Mouse (Mus musculus) spleen, postnatal 4 days (tissue): ENCODE results near the gene Fam83d.
"Not testable (repeated sequence)": the region's sequence is repeated elsewhere in the genome, so short reads cannot be mapped to it uniquely, and the experiment has no call there.

Source experiments
- DNase-seq, 2 experiments: peaks; one replicate each; pipeline ENCODE4 v3.0.0; 2022; ENCODE audit warnings: low spot score in 2 of 2

Fam83d gene

DNA sequence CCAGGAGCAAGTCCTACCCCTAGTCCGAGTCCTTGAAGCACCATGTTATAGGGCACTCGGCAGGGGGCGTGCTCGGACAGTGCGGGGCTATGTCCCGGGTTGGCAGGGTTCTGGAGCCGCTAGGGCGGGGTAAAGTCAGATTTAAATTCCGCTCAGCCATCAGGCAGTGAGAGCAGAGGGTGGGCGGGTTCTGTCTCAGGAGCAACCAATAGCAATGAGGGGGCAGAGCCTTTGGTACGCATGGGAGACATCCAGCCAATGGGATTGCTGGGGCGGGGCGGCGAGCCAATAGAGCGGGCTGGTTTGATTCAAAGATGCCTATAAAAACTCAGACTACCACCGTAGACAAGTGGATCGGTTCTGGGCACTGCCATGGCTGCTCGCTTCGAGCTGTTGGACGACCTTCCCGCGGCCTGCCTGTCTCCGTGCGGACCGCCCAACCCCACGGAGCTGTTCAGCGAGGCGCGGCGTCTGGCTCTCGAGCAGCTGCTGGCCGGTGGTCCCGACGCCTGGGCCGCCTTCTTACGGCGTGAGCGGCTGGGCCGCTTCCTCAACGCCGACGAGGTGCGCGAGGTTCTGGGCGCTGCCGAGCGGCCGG lies at the start of gene Fam83d:
Fam83d (plus strand) TSS at position 352 of the 598 bp plus-strand sequence.
- peak; percentile 96 to 97 for DNase-seq

DNA sequence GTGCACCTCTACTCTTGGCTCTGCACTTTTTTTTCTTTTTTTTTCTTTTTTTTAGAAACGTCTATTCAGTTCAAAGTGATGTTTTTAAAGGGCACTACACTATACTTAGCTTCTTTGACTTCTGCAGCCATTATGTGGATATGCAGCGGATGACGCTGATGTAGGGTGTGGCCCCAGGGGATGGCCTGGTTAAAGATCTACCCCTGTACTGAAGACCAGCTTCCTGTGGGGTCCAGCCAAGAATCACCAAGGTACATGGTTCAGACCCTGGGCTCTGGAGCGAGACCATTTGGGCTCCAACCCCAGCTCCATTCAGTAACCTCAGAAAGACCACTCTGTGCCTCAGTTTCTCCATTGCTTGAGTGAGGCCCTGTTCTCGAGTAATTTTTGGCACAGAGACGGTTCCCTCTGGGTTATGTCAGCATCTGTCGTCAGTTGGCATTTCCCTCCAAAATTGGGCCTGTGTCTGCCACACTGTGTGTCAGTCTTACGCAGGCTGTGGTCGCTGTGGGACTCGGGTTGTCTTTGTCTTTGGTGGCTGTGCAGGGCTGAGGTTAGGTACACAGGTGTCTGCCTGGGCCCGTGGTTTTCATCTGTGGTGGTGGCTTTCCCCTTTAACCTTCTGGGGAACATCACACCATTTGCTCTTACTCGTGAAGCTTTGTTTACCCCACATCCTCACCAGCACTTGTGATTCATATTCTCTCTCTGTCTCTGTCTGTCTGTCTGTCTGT lies 48.9 kb upstream of the Fam83d start:
- peak in 1 of 2 experiments; percentile 39 for DNase-seq

- no peak for DNase-seq
Observed at GRCm38 (mm10) chr2:158720715-158721370, 47.0 kb upstream of the Fam83d start.

GRCm38 (mm10) chr2:158721481-158721880 lies 46.4 kb upstream of the Fam83d start:
- DNase-seq = no peak

- DNase-seq = no peak
Observed at GRCm38 (mm10) chr2:158722135-158722534, 45.8 kb upstream of the Fam83d start.

GRCm38 (mm10) chr2:158722991-158723551 lies 44.8 kb upstream of the Fam83d start:
- peak in 1 of 2 experiments; percentile 53 for DNase-seq

GRCm38 (mm10) chr2:158723806-158724205 lies 44.1 kb upstream of the Fam83d start:
- no peak for DNase-seq

- no peak for DNase-seq
Observed at GRCm38 (mm10) chr2:158726252-158726651, 41.6 kb upstream of the Fam83d start.

GRCm38 (mm10) chr2:158728061-158728815 lies 39.7 kb upstream of the Fam83d start:
- peak in 1 of 2 experiments; percentile 60 for DNase-seq

GRCm38 (mm10) chr2:158730896-158731295 lies 37.0 kb upstream of the Fam83d start:
- DNase-seq = no peak

- no peak for DNase-seq
Observed at GRCm38 (mm10) chr2:158732521-158732920, 35.4 kb upstream of the Fam83d start.

DNA sequence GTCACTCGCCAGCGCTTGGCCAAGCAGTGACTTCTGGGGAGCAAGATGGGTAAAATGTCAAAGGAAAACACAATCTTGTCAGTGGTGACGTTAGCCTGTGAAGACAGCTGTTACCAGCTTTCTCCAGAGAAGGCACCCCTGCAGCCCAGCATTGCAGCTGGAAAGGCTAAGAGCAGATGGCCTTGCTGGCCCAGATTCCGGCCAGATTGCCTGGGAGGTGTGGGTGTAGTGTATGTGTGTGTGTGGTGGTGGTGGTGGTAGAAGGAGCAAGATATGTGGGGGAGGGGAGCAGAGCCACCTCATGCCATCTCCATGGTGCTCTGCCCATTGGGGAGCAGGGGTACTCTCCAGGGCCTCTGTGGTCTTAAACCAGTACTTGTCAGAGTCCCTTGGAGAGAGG lies 34.8 kb upstream of the Fam83d start:
- DNase-seq = no peak

GRCm38 (mm10) chr2:158733914-158734313 lies 34.0 kb upstream of the Fam83d start:
- peak; percentile 47 to 71 for DNase-seq

DNA sequence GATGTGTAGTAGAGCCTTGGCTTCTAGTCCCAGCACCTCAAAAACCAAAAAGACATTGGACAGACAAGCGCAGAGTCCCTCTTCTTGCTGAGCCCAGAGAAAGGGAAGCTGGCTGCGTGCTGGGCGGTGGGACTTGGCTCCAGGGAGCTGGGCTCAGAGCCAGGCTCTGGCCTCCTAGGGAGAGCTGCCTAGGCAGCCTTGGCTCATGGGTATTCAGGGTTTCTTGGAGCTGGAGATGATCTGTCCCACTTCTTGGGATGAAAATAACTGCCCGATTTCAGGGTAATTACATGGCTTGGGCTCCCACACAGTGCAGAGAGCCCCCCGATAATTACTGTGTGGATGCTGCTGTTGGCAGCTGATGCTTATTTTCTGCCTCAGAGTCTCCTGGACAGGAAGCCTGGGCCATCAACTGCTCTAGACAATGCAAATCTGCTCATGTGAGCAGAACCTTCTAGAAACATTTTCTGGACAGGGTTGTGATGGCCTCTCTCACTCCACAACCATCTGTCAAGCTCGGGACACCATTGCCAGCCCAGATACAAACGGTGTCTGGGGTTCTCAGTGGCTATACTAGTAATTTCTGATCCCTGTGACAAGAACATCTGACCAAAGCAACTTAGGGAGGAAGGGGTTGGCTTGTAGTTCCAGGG lies 33.3 kb upstream of the Fam83d start:
- DNase-seq = no peak

- DNase-seq = peak in 1 of 2 experiments; percentile 37
Observed at GRCm38 (mm10) chr2:158735340-158735739, 32.6 kb upstream of the Fam83d start.

DNA sequence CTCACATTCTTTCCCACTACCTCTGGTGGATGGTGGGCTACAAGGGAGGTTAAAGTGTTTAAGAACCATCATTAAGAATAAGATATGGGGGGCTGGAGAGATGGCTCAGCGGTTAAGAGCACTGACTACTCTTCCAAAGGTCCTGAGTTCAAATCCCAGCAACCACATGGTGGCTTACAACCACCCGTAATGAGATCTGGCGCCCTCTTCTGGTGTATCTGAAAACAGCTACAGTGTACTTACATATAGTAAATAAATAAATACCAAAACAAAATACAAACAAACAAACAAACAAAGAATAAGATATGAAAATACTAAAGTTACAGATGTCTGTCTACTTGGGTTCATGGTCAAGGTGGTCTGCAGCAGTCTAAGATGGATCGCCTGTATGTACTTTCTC lies 31.6 kb upstream of the Fam83d start:
- DNase-seq = not testable (repeated sequence)

DNA sequence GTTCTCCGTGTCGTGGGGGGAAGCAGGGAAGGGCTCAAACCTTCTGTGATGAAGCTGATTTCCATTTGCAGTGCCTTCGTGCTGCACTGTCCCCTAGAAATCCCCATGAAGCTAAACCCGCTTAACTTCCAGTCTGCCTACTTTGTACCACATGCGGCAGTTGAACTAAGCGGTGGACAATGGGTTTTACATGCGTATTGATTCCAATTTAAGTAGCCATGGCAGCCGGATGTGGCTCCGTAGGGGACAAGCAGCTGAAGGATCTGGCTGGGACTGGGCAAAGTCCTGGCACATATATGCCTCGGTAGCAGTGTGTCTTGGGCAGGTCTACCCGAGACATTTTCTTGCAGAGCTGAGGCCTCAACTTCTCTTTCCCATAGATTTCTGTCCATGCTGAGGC lies 29.3 kb upstream of the Fam83d start:
- no peak for DNase-seq

DNA sequence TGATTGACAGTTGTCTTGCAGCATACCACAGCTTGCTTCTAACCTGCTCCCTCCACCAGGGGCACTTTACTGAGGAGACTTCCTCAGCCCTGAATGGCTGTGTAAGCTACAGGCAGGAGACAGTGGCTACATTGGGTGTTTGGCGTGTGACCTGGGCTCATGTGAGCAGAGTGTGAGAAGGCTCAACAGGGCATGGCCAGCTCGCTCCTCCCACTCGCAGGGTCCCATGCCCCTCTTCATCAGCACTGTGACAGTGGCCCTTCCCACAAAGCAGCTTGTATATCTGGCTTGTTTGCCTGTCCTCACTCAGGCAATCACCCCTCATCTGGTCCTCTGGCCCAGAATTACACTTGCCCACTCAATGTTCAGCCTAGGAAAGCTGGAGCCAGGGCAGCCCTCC lies 28.8 kb upstream of the Fam83d start:
- DNase-seq = no peak

DNA sequence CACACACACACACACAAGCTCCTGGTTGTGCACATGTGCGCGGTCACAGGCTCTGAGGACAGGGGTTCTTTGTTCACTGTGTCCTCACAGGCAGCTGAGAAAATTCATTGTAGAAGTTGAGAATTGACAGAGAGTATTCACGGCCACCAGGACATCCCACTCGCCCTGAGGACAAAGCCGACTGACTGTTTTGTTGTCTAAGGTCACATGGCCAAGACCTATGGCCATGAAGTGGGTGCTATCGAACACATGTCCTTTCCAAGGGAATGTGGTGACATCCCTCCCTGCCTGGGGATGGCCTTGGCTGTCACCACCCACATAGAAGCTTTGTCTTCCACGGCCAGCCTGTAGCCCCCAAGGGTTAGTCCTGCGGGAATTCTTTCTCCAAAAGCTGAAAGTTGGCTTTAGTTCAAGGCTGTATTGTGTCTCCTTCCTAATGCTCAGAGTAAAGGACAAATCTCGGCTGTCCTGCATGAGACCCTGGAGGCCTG lies 26.8 kb upstream of the Fam83d start:
- DNase-seq = no peak

DNA sequence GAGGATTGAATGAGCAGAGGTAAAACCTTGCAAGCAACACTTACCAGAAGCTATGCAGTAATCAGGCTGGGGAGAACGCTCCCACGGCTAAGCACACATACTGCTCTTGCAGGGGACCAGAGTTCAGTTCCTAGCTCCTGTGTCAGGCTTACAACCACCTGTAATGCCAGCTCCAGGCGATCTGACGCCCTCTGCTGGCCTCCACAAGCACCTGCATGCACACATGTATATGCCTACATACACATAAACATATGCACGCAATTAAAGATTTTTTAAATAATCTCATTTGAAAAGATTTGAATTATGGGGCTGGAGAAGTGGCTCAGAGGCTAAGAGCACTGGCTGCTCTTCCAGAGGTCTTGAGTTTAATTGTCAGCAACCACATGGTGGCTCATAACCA lies 25.5 kb upstream of the Fam83d start:
- DNase-seq = no peak

DNA sequence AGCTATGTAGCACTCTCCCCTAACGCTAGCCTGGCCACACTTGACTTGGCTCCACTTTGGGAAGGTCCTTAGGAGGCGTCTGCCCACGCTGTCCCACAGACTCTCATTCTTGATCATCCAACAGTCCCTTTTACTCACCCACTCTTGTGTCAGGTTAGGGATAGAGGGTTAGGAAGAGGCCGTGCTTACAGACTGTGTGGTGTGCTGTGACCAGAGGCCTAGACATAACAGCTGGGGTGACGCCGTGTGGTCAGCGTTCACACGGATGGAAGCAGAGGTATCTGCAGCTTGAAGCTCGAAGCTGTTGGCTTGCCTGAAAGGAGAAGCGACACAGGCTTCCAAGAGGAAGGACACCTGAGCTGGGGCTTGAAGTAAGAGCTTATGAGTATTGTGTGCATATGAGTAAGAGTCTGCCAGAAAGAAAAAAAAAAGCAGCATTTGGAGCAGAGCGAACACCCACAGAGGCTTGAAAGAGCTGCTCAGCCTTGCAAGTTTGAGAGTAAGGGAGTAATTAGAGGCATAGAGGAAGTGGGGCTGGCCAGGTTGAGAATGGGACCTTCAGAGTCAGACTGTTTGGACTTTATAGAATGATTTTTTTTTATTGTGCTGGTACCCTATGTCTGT lies 24.3 kb upstream of the Fam83d start:
- no peak for DNase-seq
